Mouse (Mus musculus): ENCODE results near the gene Gm49368.

DNA sequence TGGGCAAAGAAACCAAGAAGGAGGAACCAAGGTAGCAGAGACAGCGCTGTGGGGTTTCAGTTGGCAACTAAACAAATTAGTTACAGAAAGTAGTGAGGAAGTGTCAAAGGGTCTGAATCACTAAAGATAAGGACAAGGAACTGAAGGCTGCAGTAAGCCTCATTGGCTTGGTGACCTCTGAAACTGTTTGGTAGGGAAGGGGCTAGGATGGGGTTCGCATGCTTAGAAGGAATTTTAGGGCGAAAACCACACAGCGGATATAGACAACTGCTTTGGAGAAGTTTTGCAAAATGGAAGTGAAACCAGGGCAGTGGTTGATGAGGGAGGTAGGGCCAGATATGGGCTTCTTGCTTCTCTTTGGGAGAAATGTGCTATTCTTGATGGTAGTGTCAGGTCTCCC is 13.7 kb upstream of the Gm49368 start:
- TF ChIP-seq CTCF (IDR thresholded peaks at IDR 0.05; ENCODE audit: extremely low read depth, insufficient read length, insufficient replicate concordance, low read depth, low read length) = no peak
- no peak for TF ChIP-seq POLR2A (IDR thresholded peaks at IDR 0.05; ENCODE audit: low read depth, low read length)

All from small intestine, adult 2 months (tissue).